Mouse (Mus musculus): ENCODE data around the gene Gm13889.

- TF ChIP-seq POLR2A (IDR thresholded peaks at IDR 0.05; ENCODE audit: borderline replicate concordance, extremely low read depth, low read depth, low read length) (no peak), CTCF (IDR thresholded peaks at IDR 0.05; ENCODE audit: insufficient read depth, low read length) (no peak)
Observed at GRCm38 (mm10) chr2:93906316-93906715, 50.7 kb downstream of the Gm13889 start.

Measured in lung, adult 2 months (tissue).